Mouse (Mus musculus): ENCODE results near the gene Rpl9-ps6. TPM values are rescaled to one million over a fixed set of nuclear protein-coding genes. Genes with fewer than 3 reads are reported as not detected.

Rpl9-ps6 gene
- polyA plus RNA-seq (2015; fragmentation: Nextera tagmentation; extraction: Ambion mirVana) = 35.2 and 55.6 TPM in 2 replicates

DNA sequence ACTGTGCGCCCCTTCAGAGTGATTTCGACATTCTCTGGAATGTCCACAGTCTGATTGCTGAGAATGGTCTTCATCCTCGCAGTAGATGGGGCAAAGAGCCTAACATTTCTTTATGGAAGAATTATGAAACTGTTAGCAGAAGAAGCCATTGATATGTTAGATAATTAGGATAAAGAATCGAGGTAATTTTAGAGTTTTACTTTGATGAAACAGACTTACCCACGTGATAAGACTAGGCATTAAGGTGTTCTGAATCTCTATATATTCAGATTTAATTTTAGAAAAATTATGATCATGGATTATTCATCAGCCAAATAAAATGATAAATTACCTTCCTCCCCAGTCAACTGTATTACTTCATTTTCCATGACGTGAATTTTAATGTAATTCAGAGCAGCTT lies at the start of gene Rpl9-ps6:
Rpl9-ps6 (minus strand) TSS at position 101 of the 400 bp plus-strand sequence.
- Histone ChIP-seq H3K9me3 (replicated peaks) (no peaks in the 10 kb centered on the region), H3K9ac (no peak within 1 kb of the TSS), H3K27ac (replicated peaks) (no peak within 1 kb of the TSS), H3K36me3 (replicated peaks) (no peaks in the 10 kb centered on the region), H3K4me2 (no peak within 1 kb of the TSS), H3K4me1 (replicated peaks) (peaks cover 9% of the 10 kb centered on the region), H3K27me3 (no peaks in the 10 kb centered on the region), H3K4me3 (replicated peaks) (no peak within 1 kb of the TSS)
- 62% methylated on average over 6 of the region's 6 CpGs for WGBS (ENCODE audit: insufficient replicate concordance)
- no peak for ATAC-seq (ENCODE audit: insufficient read depth)

DNA sequence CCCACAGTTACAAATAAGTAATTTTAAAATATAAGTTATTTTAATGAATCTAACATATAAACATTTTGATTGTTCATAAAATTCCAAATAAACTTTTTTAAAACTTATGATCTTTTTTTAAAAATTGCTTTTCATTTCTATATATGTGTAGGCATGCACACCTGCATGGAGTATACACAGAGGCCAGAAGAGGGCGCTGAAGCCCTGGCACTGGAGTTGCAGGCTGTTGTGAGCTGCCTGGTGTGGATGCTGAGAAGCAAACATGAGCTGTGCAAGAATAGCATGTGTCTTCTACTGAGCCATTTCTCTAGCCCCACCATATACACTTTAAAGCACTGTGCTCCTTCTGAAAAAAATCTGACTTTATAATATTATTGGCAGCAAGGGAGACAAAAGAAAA lies 46.1 kb upstream of the Rpl9-ps6 start:
- H3K4me1 ChIP-seq (replicated peaks) = peaks cover 38% of the 10 kb centered on the region
- peaks cover 79% of the 10 kb centered on the region for H3K36me3 ChIP-seq (replicated peaks)
- H3K27ac ChIP-seq (replicated peaks) = no peak overlapping the region
- H3K4me3 ChIP-seq (replicated peaks) = no peak overlapping the region
- WGBS (ENCODE audit: insufficient replicate concordance) = 31% methylated on average over 1 of the region's 1 CpGs
- no peak overlapping the region for H3K4me2 ChIP-seq
- ATAC-seq (ENCODE audit: insufficient read depth) = no peak
- H3K9me3 ChIP-seq (replicated peaks) = no peaks in the 10 kb centered on the region
- no peak overlapping the region for H3K9ac ChIP-seq
- no peaks in the 10 kb centered on the region for H3K27me3 ChIP-seq

DNA sequence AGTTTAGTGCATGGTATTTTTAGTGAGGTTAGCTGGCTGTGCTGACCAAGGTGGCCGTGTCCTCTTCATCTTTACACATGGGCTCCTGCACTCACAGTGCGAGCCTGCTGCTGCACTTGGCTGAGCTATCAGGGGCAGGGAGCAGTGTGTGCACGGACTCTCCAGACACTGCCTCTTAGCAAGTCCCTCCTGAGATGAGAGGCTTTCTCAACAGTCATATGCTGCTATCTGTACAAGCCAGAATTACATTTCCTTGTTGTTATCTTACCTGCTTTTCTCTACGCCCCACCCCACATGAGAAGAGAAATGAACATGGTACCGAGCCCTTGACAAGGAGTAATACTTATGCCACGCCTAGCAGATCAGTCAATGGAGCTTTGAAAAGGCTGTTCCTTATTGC lies 44.6 kb upstream of the Rpl9-ps6 start:
- Histone ChIP-seq H3K27ac (replicated peaks) (peak overlapping the region; percentile 91), H3K9ac (peak overlapping the region; percentile 40), H3K27me3 (no peaks in the 10 kb centered on the region), H3K9me3 (replicated peaks) (no peaks in the 10 kb centered on the region), H3K4me3 (replicated peaks) (0 out of 2 replicates have a peak overlapping the region, but pooled peaks have one; percentile 8), H3K36me3 (replicated peaks) (peaks cover 78% of the 10 kb centered on the region), H3K4me2 (peak overlapping the region; percentile 58), H3K4me1 (replicated peaks) (peaks cover 50% of the 10 kb centered on the region)
- 18% methylated on average over 6 of the region's 6 CpGs for WGBS (ENCODE audit: insufficient replicate concordance)
- ATAC-seq (ENCODE audit: insufficient read depth) = peak; percentile 98

DNA sequence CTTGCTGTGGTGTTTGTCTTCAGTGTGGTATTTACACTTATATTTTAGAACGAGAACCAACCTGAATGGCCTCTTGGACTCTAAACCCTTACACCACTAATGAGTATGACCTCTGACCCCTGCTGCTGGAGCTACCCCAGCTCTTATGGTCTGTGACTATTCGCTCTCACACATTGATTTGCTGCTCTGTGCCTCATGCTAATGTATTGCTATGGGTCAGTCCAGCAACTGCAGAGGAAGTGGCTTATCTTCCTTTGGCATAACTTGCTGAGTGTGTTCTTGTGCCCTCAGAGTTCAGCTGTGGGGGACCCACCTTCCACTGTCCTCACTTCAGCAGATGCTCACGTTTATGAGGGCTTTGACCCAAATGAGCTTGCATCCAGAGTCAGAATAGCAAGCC lies 43.9 kb upstream of the Rpl9-ps6 start:
- 29% methylated on average over 3 of the region's 3 CpGs for WGBS (ENCODE audit: insufficient replicate concordance)
- Histone ChIP-seq H3K4me2 (peak overlapping the region; percentile 58), H3K4me3 (replicated peaks) (0 out of 2 replicates have a peak overlapping the region, but pooled peaks have one; percentile 8)

DNA sequence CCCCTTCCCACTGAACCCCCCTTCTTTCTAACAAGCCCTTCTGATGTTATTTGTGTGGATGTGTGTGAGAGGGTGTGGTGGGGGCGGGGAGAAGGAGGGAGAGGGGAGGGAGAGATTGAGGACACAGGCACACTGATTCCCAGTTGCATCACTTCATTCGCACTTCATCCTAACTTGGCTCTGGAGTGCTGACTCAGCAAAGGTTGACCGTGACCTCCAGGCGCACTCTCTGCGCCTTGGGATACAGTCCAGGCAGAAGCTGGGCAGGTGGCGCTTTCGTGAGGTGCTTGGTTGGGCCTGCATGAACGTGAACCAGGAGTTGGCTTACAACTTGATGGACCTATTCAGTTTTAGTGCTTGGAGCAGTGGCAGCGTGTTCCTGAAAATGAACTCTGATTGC lies 41.1 kb upstream of the Rpl9-ps6 start:
- no peaks in the 10 kb centered on the region for H3K9me3 ChIP-seq (replicated peaks)
- H3K27me3 ChIP-seq = no peaks in the 10 kb centered on the region
- no peak overlapping the region for H3K4me2 ChIP-seq
- H3K27ac ChIP-seq (replicated peaks) = 0 out of 2 replicates have a peak overlapping the region, but pooled peaks have one; percentile 3
- WGBS (ENCODE audit: insufficient replicate concordance) = 82% methylated on average over 9 of the region's 9 CpGs
- no peak overlapping the region for H3K4me3 ChIP-seq (replicated peaks)
- ATAC-seq (ENCODE audit: insufficient read depth) = no peak
- peaks cover 55% of the 10 kb centered on the region for H3K4me1 ChIP-seq (replicated peaks)
- H3K9ac ChIP-seq = no peak overlapping the region
- H3K36me3 ChIP-seq (replicated peaks) = peaks cover 75% of the 10 kb centered on the region

More for the DNA sequence above, 43.9 kb upstream of the Rpl9-ps6 start:
- peaks cover 53% of the 10 kb centered on the region for H3K4me1 ChIP-seq (replicated peaks)
- H3K27me3 ChIP-seq = no peaks in the 10 kb centered on the region
- H3K9ac ChIP-seq = no peak overlapping the region
- ATAC-seq (ENCODE audit: insufficient read depth) = peak; percentile 82
- H3K9me3 ChIP-seq (replicated peaks) = no peaks in the 10 kb centered on the region
- H3K27ac ChIP-seq (replicated peaks) = peak overlapping the region; percentile 91
- H3K36me3 ChIP-seq (replicated peaks) = peaks cover 79% of the 10 kb centered on the region

DNA sequence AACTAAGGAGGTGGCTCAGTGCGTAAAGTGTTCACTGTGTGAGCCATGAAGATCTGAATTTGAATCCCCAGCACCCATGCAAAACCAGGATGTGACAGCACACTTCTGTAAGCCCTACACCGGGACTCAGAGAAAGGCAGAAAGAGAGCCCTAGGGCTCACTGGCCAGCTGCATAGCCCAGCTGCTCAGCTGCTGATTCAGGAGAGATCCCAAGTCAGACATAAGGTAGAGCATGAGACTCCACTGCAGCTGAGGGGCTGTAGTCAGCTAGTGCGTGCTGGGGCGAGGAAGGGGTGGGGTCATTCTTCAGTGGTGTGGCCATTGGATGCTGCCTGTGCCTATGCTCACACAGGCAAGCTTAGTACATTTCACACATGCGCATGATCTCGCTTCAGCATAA lies 40.7 kb upstream of the Rpl9-ps6 start:
- no peaks in the 10 kb centered on the region for H3K27me3 ChIP-seq
- H3K9ac ChIP-seq = no peak overlapping the region
- H3K4me3 ChIP-seq (replicated peaks) = no peak overlapping the region
- H3K4me2 ChIP-seq = no peak overlapping the region
- H3K9me3 ChIP-seq (replicated peaks) = no peaks in the 10 kb centered on the region
- H3K27ac ChIP-seq (replicated peaks) = 0 out of 2 replicates have a peak overlapping the region, but pooled peaks have one; percentile 2
- WGBS (ENCODE audit: insufficient replicate concordance) = 80% methylated on average over 6 of the region's 6 CpGs
- H3K4me1 ChIP-seq (replicated peaks) = peaks cover 55% of the 10 kb centered on the region
- peaks cover 70% of the 10 kb centered on the region for H3K36me3 ChIP-seq (replicated peaks)
- ATAC-seq (ENCODE audit: insufficient read depth) = no peak

DNA sequence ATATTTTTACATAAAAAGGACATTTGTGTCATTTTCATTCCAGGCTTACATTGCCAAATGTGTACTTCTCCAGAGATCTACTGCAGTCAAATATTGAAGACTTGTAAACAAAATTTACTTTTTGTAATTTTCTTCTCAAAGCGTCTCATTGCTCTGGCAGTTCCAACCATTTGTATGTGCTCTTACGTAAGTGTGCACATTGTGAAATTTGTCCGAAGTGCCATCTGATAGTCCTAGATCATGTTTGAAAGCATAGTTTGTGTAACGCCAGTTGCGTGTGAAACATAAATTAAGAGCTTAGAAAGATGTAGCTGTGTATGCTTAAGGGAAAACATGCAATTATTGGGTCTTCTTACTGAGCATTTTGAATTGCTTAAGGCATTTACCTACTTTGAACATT lies 40.1 kb upstream of the Rpl9-ps6 start:
- H3K4me1 ChIP-seq (replicated peaks) = peaks cover 55% of the 10 kb centered on the region
- no peak overlapping the region for H3K4me3 ChIP-seq (replicated peaks)
- no peak overlapping the region for H3K4me2 ChIP-seq
- no peaks in the 10 kb centered on the region for H3K27me3 ChIP-seq
- WGBS (ENCODE audit: insufficient replicate concordance) = 73% methylated on average over 5 of the region's 5 CpGs
- H3K9ac ChIP-seq = no peak overlapping the region
- no peaks in the 10 kb centered on the region for H3K9me3 ChIP-seq (replicated peaks)
- peak overlapping the region; percentile 53; the same call in 1 of the 2 replicates for H3K27ac ChIP-seq (replicated peaks)
- H3K36me3 ChIP-seq (replicated peaks) = peaks cover 71% of the 10 kb centered on the region
- no peak for ATAC-seq (ENCODE audit: insufficient read depth)

DNA sequence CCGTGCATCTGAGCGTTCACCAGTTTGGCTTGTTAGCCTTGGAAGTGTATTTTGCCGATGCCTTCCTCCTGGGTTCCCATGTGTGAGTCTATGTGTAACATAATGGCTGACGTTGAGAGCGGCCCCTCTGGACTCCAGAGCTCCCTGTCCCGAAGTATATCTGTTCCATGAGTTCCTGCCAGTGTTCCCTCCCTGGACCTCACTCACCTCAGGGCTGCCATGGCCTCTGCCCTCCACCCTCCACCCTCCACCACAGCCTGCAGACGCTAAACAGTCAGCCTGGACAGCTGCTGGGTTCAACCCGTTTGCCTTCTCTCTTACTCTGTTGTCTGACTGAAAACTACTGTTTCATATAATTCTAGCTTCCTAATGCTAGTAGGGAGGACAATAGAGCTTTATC lies 39.7 kb upstream of the Rpl9-ps6 start:
- no peak overlapping the region for H3K9ac ChIP-seq
- no peak overlapping the region for H3K4me2 ChIP-seq
- peaks cover 71% of the 10 kb centered on the region for H3K36me3 ChIP-seq (replicated peaks)
- no peaks in the 10 kb centered on the region for H3K27me3 ChIP-seq
- whole genome bisulfite sequencing (ENCODE audit: insufficient replicate concordance) = 78% methylated on average over 8 of the region's 8 CpGs
- H3K4me3 ChIP-seq (replicated peaks) = no peak overlapping the region
- H3K27ac ChIP-seq (replicated peaks) = peak overlapping the region; percentile 53
- H3K4me1 ChIP-seq (replicated peaks) = peaks cover 51% of the 10 kb centered on the region
- no peaks in the 10 kb centered on the region for H3K9me3 ChIP-seq (replicated peaks)
- ATAC-seq (ENCODE audit: insufficient read depth) = no peak

DNA sequence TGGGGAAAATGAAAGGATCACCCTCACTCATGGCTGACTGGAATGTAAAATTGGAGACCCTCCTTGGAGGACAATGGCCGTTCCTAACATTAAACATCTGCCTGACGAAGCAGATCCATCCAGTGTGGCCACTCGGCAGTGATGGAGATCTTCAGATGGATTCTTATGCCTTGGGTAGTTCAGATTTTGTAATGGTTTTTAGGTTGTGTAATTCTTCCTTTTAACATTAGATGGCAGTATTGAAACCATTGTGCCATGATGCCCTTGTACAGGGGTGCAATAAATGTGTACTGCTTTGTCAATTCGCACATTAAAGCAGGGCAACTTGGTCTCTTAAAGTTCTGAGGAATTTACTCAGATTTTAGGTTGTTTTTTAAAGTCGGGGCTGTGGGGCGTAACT lies 35.0 kb upstream of the Rpl9-ps6 start:
- WGBS (ENCODE audit: insufficient replicate concordance) = 77% methylated on average over 6 of the region's 6 CpGs
- Histone ChIP-seq H3K4me2 (no peak overlapping the region), H3K27ac (replicated peaks) (no peak overlapping the region), H3K4me1 (replicated peaks) (peaks cover 12% of the 10 kb centered on the region), H3K4me3 (replicated peaks) (no peak overlapping the region), H3K9me3 (replicated peaks) (no peaks in the 10 kb centered on the region), H3K9ac (no peak overlapping the region), H3K36me3 (replicated peaks) (peaks cover 85% of the 10 kb centered on the region), H3K27me3 (no peaks in the 10 kb centered on the region)
- no peak for ATAC-seq (ENCODE audit: insufficient read depth)

DNA sequence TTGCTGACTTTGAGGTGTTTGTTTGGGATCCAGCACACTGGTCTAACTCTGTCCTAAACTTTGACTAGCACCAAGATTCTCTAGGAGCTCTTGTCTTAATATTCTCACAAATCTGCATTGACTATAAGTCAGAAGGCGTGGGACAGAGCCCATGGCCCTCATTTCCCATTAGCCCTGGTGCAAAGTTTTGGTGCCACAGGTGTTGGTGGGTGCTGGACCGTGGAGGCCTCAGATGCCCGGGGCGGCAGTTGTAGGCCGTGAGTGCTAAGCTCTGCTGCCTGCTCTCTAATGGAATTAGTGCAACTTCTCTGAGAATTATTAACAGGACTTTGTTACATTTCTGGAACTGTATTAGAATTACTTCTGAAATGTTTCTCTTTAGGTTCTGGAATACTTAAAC lies 31.6 kb upstream of the Rpl9-ps6 start:
- peaks cover 21% of the 10 kb centered on the region for H3K4me1 ChIP-seq (replicated peaks)
- peaks cover 87% of the 10 kb centered on the region for H3K36me3 ChIP-seq (replicated peaks)

DNA sequence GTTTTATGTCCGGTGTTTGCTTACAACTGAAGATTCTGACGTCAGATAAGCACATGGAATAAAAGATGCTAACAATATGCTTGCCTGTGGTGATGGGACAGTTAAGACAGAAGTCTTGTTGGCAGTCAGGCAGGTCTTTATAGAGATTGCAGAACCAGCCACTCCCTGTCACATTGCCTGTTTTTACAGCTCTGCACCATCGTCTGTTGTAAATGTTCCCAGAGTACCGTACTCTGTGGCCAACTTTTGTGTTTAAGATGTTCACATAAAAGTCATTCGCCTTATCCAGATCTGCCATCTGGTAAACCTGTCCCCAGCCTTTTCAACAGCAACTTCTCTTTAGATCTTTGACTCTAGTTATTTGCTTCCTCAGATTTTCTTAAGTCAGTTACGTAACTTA lies 31.0 kb upstream of the Rpl9-ps6 start:
- 70% methylated on average over 6 of the region's 6 CpGs for WGBS (ENCODE audit: insufficient replicate concordance)
- Histone ChIP-seq H3K9ac (no peak overlapping the region), H3K27ac (replicated peaks) (no peak overlapping the region), H3K9me3 (replicated peaks) (no peaks in the 10 kb centered on the region), H3K4me1 (replicated peaks) (peaks cover 23% of the 10 kb centered on the region), H3K4me3 (replicated peaks) (no peak overlapping the region), H3K4me2 (no peak overlapping the region), H3K36me3 (replicated peaks) (peaks cover 91% of the 10 kb centered on the region), H3K27me3 (no peaks in the 10 kb centered on the region)
- no peak for ATAC-seq (ENCODE audit: insufficient read depth)

More for the DNA sequence above, 31.6 kb upstream of the Rpl9-ps6 start:
- no peak overlapping the region for H3K4me2 ChIP-seq
- H3K27me3 ChIP-seq = no peaks in the 10 kb centered on the region
- WGBS (ENCODE audit: insufficient replicate concordance) = 93% methylated on average over 5 of the region's 5 CpGs
- no peaks in the 10 kb centered on the region for H3K9me3 ChIP-seq (replicated peaks)
- ATAC-seq (ENCODE audit: insufficient read depth) = no peak
- no peak overlapping the region for H3K9ac ChIP-seq
- no peak overlapping the region for H3K27ac ChIP-seq (replicated peaks)
- H3K4me3 ChIP-seq (replicated peaks) = no peak overlapping the region

DNA sequence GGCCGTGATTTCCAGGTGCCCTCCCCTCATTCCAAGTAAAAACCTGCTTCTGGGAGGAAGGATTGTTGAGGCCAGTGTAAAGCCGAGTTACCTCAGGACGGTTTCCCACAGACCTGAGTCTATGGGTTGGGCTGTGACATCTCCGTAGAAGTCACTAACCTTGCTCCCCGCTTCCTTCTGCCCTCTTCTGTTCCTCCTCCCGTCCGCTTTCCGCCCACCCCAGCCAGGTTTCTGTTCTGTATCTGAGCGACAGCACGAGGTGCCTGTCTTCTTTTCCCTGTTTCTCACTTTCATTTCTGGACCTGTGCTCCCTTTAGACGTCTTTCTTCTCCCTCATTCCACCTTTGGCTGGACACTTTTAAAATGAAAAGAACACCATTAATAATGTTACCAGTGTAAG lies 28.7 kb upstream of the Rpl9-ps6 start:
- no peak for ATAC-seq (ENCODE audit: insufficient read depth)
- H3K4me1 ChIP-seq (replicated peaks) = peaks cover 30% of the 10 kb centered on the region
- H3K36me3 ChIP-seq (replicated peaks) = peaks cover 88% of the 10 kb centered on the region
- no peak overlapping the region for H3K4me2 ChIP-seq
- 75% methylated on average over 11 of the region's 11 CpGs for WGBS (ENCODE audit: insufficient replicate concordance)
- no peak overlapping the region for H3K27ac ChIP-seq (replicated peaks)
- no peaks in the 10 kb centered on the region for H3K27me3 ChIP-seq
- H3K9me3 ChIP-seq (replicated peaks) = no peaks in the 10 kb centered on the region
- H3K4me3 ChIP-seq (replicated peaks) = no peak overlapping the region
- no peak overlapping the region for H3K9ac ChIP-seq
